Mouse (Mus musculus) spleen, adult 2 months (tissue): ENCODE results near the gene Lpin2. TPM values are rescaled to one million over a fixed set of nuclear protein-coding genes. Genes with fewer than 3 reads are reported as not detected.

Source experiments
- DNase-seq, 2 experiments: peaks; one replicate each; pipeline versions ENCODE4 v3.0.0 to v3.0.0-alpha.2; 2012 to 2021; ENCODE audit warnings: low spot score in 2 of 2, low read depth in 1 of 2
- H3K27ac ChIP-seq: fragments of 200-500 bp; 2 replicates; pipeline ENCODE4 v1.5.1; 2012; ENCODE audit warnings: low read length, inconsistent platforms; ENCODE audit not compliant: insufficient read depth
- H3K27me3 ChIP-seq: fragments of 200-500 bp; 2 replicates; pipeline ENCODE4 v1.6.1; 2012; ENCODE audit warnings: mild to moderate bottlenecking, moderate library complexity, low read length, inconsistent platforms; ENCODE audit not compliant: control insufficient read depth, insufficient read depth
- H3K36me3 ChIP-seq: fragments of 200-500 bp; 2 replicates; pipeline ENCODE4 v1.6.1; 2012; ENCODE audit warnings: mild to moderate bottlenecking, low read length, inconsistent platforms; ENCODE audit not compliant: control insufficient read depth, insufficient read depth
- H3K4me1 ChIP-seq: fragments of 200-500 bp; 2 replicates; pipeline ENCODE4 v1.6.1; 2011; ENCODE audit warnings: inconsistent platforms; ENCODE audit not compliant: control insufficient read depth, insufficient read depth, insufficient read length
- H3K4me3 ChIP-seq: fragments of 200-500 bp; 2 replicates; pipeline ENCODE4 v1.5.1; 2011; ENCODE audit warnings: mild to moderate bottlenecking, inconsistent platforms; ENCODE audit not compliant: insufficient read depth, insufficient read length; ENCODE audit errors: extremely low read depth
- CTCF ChIP-seq: fragments of 200-500 bp; IDR thresholded peaks from 2 replicates; pipeline ENCODE4 v1.5.1; 2011; ENCODE audit warnings: mild to moderate bottlenecking, inconsistent platforms; ENCODE audit not compliant: insufficient read depth, insufficient read length, insufficient replicate concordance; ENCODE audit errors: extremely low read depth
- POLR2A ChIP-seq: fragments of 200-500 bp; IDR thresholded peaks from 2 replicates; pipeline ENCODE4 v1.6.1; 2011; ENCODE audit warnings: low read depth, low read length, inconsistent platforms
- WGBS: fragments of 180-500 bp; shearing (Covaris S2); methylation state at CpG from one replicate; pipeline ENCODE4 v1.1.7; 2018; 5-methylcytosine and 5-hydroxymethylcytosine counted together
- polyA plus RNA-seq: library from polyadenylated mRNA; depleted of rRNA; stranded (reverse); fragments of >200 nt; gene quantifications from 2 replicates; pipeline ENCODE4 v1.2.3, GENCODE M21; 2012; rRNA removed

Lpin2 gene
- polyA plus RNA-seq: 13.4 and 13.5 TPM in 2 replicates

DNA sequence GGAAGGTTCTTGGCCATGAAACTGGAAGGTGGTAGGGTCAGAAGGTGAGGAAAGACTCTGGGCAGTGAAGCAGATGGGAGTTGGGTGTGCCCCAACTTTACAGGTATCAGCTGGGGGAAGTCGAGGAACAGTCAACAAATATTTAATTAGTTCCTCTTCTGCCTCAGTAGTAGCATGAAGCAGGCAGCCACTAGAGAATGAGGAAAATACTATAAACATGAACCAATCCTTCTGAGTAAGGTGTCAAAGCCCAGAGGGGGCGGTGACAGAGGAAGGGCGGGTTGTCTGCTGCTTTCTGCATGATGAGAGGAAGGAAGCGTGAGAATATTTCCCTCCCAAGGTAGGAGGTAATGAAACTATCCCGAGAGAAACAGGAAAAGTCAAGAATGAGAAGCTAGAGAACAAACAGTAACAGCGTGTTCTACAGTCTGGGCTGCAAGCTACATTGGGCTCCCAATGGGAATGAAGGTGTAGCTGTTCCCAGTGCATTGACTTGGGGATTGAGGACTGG, at the start of gene Lpin2:
Gene Lpin2 (plus strand): TSS at position 350 of the 511 bp plus-strand sequence.
- H3K4me3 ChIP-seq: peak within 1 kb of the TSS; percentile 74
- peaks cover 10% of the 10 kb centered on the region; the same call in 1 of the 2 replicates for H3K4me1 ChIP-seq
- H3K27me3 ChIP-seq: no peaks in the 10 kb centered on the region
- DNase-seq: peak; percentile 35 to 67
- no peaks in the 10 kb centered on the region for H3K36me3 ChIP-seq
- no peak for TF ChIP-seq POLR2A
- no peak for TF ChIP-seq CTCF
- H3K27ac ChIP-seq: peak within 1 kb of the TSS; percentile 62
- 4% methylated on average over 6 of the region's 6 CpGs for WGBS

DNA sequence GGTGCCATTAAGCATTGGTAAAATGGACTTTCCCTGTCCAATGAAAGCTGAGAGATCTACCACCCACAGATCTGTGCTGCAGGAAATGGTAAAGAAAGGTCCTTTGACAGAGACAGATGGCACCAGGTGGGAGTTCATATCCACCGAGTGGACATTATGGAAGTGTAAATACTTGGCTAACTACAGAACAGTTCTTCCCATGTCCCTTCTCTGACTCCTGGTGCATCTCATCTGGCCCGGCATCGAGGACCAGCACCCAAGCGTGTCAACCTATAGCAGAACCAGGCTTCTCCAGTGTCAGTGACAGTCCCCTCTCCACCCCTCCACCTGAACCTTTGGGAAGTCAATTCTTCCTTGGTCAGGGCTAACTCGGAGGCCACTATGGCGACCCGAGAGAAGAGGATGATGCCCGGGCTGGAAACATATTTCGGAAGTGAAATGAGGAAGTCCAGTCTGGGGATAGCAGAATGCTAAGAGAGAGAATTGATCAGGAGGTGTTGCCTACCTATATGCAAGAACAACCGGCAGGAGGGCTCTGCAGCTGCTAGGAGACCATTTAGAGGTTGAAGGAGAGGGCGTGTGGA, 49.4 kb upstream of the Lpin2 start:
- Histone ChIP-seq H3K27ac (no peak overlapping the region), H3K4me1 (peaks cover 2% of the 10 kb centered on the region; the same call in 1 of the 2 replicates), H3K27me3 (no peaks in the 10 kb centered on the region), H3K4me3 (no peak overlapping the region), H3K36me3 (no peaks in the 10 kb centered on the region)
- no peak for DNase-seq
- 56% methylated on average over 11 of the region's 11 CpGs for WGBS
- no peak for TF ChIP-seq POLR2A
- TF ChIP-seq CTCF: no peak

GRCm38 (mm10) chr17:71134441-71134955, 47.9 kb upstream of the Lpin2 start:
- Histone ChIP-seq H3K4me3 (no peak overlapping the region), H3K27me3 (no peaks in the 10 kb centered on the region), H3K4me1 (peaks cover 2% of the 10 kb centered on the region; the same call in 1 of the 2 replicates), H3K27ac (0 out of 2 replicates have a peak overlapping the region, but pooled peaks have one; percentile 37), H3K36me3 (no peaks in the 10 kb centered on the region)
- TF ChIP-seq POLR2A (no peak), CTCF (no peak)
- 84% methylated on average over 3 of the region's 3 CpGs for WGBS
- no peak for DNase-seq

DNA sequence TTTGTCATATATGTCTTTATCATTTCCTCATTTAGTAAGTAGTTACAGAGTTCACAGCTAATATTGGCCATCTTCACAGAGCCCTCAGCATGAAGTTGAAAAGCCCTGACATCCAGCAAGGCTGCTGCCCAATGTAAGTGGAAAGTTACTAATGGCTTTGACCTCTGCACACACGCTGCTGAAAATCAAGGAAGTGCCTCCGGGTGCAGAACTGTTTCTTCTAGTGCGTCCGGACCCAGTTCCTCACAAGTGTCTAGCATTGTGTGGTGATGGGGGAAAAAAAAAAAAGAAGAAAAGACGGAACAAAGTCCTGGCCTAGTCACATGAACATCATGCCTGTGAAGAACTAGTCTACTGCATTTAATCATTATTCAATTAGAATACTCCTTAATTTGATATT, 47.3 kb upstream of the Lpin2 start:
- no peak for DNase-seq
- Histone ChIP-seq H3K27ac (no peak overlapping the region), H3K4me3 (no peak overlapping the region), H3K36me3 (no peaks in the 10 kb centered on the region), H3K4me1 (peaks cover 2% of the 10 kb centered on the region; the same call in 1 of the 2 replicates), H3K27me3 (no peaks in the 10 kb centered on the region)
- TF ChIP-seq POLR2A: no peak
- no peak for TF ChIP-seq CTCF
- 29% methylated on average over 5 of the region's 5 CpGs for WGBS

- TF ChIP-seq CTCF (no peak), POLR2A (no peak)
- DNase-seq: no peak
- Histone ChIP-seq H3K27me3 (no peaks in the 10 kb centered on the region), H3K4me1 (peaks cover 2% of the 10 kb centered on the region; the same call in 1 of the 2 replicates), H3K36me3 (no peaks in the 10 kb centered on the region), H3K27ac (0 out of 2 replicates have a peak overlapping the region, but pooled peaks have one; percentile 32), H3K4me3 (no peak overlapping the region)
- 85% methylated on average over 5 of the region's 5 CpGs for WGBS
These were observed 46.5 kb upstream of the Lpin2 start for GRCm38 (mm10) chr17:71135866-71136265.

- no peak overlapping the region for H3K27ac ChIP-seq
- DNase-seq: no peak
- no peak for TF ChIP-seq CTCF
- no peak for TF ChIP-seq POLR2A
These were observed 45.7 kb upstream of the Lpin2 start for GRCm38 (mm10) chr17:71136384-71137333.

More at GRCm38 (mm10) chr17:71136384-71137333, 45.7 kb upstream of the Lpin2 start:
- no peaks in the 10 kb centered on the region for H3K27me3 ChIP-seq
- peaks cover 2% of the 10 kb centered on the region; the same call in 1 of the 2 replicates for H3K4me1 ChIP-seq
- H3K36me3 ChIP-seq: no peaks in the 10 kb centered on the region
- 84% methylated on average over 16 of the region's 16 CpGs for WGBS
- no peak overlapping the region for H3K4me3 ChIP-seq
